Mouse (Mus musculus): ENCODE results near the gene Ngdn.
A peak's percentile ranks its signal among the peaks of the same experiment; 100 is the strongest.
"Not testable (repeated sequence)": the region's sequence is repeated elsewhere in the genome, so short reads cannot be mapped to it uniquely, and the experiment has no call there.

The Ngdn gene

DNA sequence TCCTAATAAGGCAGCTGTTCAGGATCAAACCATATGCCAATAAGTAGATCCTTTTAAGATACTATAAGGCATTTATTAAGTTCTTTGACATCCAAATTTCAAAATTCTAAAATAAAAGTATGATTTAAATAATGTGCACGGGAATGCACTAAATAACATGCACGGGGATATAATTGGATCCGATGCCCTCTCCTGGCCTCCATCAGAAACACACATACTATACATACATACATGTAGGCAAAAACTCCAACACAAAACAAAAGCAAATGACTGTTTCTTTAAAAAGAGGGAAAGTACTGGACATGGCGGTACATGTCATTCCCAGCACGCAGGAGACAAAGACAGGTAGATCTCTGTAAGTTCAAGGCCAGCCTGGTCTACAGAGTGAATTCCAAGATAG lies 15.4 kb upstream of the Ngdn start:
- DNase-seq (ENCODE audit: low spot score in 2 of 2), result not testable (repeated sequence)

DNA sequence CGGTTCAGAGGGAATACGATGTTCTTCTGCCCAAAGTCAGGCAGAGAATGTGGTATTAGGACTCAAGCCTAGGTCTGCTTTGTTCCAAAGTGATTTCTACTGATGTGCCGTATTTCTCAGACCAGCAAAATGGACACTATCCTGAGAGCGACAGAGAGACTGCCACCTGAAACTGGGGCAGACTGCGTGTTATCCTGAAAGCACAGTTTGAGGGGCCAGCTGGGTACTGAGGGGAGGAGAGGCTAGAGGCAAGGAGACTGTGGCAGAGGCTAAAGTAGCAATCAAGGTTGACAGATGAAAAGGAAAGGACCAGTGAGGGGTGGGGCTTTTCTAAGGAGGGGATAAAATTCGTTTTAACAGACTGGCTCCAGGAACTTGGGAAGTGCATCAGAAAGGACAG lies 14.4 kb upstream of the Ngdn start:
- no peak for DNase-seq (ENCODE audit: low spot score in 2 of 2)

DNA sequence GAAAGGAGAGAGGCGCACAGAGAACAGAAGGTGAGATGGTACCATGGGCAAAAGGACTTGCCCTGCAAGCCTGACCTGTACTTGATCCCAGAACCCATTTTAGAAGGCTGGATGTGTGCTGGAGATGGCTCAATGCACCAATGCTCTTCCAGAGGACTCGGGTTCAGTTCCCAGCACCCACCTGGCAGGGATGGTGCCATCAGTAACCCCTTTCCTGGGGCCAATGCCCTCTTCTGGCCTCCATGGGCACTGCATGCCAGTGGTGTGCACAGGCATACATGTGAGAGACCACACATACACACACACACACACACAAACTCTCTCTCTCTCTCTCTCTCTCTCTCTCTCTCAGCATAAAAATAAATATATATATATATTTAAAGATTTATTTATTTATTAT lies 13.8 kb upstream of the Ngdn start:
- no peak for DNase-seq (ENCODE audit: low spot score in 2 of 2)

DNA sequence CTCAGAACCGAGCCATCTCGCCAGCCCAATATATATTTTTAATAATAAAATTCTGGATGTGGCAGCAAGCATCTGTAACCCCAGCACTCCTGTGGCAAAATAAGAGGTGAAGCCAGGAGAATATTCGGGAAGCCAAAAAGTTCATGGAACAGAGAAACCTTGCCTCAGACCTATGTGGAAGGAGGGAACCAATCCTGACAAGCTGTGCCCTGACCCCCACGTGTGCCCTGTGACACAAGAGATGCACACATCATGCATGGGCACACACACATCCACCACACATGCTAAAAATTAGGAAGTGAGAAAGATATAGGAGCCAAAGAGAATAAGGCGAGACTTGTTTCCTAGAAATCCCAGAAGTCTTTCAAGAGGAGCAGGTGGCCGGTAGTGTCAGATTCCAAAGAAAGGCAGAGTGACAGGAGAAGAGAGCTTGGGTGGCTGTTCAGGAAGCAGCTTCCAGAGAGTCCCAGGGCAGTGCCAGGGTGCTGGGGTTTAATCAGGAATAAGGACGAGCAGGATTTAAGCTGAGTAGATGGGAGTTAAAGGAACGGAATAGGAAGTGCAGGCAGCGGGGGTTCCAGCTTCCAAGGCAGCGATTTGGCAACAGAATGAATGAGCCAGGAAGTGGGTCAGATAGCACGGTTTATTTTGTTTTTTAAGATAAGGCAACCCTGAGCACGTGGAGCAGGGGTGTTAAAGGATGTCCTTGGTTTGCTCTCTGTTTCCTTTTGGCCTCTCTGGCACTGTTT lies 13.1 kb upstream of the Ngdn start:
- no peak for DNase-seq (ENCODE audit: low spot score in 2 of 2)

DNA sequence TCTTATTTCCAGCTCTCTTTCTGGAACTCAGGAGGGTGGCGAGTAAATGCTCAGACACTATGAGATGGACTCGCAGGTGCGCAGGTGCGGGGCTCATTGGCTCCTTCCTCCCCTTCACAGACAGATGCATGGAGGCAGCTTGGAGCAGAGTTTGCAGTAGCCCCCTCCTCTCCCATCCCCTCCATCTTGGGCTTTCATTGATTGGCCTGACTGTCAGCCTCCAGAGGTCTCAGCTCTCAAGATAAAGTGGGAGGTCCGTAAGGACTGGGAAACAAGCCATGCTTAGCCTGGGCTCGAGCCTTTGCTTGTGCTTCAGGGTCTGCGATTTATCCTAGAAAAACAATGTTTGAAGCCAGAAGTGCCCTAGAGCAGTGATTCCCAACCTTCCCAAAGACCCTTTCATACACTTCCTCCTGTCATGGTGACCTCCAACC lies 12.6 kb upstream of the Ngdn start:
- DNase-seq (ENCODE audit: low spot score in 2 of 2), result no peak

DNA sequence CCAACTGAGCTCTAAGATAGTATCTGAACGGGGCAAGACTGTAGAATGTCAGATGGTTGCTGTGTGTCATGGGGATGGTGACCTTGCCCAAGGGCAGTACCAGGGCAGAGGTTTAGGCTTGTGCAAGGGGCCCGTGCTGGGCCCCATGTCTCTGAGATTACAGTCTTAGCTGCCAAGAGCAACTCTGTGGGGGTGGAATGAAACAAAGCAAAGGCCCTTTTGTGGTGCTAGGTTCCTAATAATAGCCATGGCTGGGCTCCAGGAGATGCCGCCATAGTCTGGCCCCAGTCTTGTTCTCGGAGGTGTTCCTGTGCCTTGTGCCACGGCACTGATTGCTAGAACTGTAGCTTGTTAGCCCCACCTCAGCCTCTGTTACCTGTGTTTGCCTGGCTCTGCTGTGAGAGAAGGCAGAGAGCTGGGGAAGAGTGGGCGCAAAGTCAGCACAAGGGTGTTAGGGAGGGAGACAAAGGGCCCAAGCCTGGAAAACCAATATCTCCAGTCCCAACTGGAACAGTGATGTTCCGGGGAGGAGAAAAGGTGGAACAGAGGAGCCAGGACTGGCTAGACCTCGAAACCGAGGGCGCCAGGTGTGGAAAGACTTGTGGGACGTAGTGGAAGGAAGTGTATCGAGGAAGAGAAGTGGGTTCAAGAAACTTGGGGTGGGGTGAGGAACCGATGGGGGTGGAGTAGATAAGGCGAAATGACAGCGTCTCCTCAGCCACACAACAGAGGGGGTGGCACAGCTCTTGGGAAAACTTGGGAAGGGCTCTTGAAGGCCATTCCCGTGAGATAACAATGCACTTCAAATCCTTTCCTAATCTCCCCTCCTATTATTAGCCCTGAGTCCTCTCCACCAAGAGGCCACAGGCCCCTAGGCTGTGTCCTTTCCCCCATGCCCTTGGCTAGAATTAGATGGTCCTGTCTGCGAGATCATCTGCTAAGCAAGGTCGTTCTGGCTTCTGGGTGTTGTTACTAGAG lies 11.1 kb upstream of the Ngdn start:
- no peak for DNase-seq (ENCODE audit: low spot score in 2 of 2)

DNA sequence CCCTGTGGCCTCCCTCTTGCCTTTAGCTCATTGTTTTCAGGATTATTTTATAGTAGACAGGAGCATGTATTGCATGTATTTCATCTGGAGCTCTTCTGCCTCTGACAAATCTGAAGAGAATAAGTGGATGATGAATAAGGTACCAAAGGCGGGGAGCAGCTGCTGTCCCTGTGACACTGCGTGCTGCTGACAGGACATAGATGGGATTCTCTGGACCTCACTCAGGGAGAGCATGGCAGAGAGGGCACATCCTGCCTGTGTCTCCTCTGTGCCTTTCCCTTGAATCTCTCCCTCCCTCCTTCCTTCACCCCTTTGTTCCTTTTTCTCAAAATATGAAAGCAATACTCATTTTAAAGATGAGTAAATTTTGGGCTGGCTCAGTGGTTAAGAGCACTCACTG lies 9.7 kb upstream of the Ngdn start:
- DNase-seq (ENCODE audit: low spot score in 2 of 2), result no peak

DNA sequence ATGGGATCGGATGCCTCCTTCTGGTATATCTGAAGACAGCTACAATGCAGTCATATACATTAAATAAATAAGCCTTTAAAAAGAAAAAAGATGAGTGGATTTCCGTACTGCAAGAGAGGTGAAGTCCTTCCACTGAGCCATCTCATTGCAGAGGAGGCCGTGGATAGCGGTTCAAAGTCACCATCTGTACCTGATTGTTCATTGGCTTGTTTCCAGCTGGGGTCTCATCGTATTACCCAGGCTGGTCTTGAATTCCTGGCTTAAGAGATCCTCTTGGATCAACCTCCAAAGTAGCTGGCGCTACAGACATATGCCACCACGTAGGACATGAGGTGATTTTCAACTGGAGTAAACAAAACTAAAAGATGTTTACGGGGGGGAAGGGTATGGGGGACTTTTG lies 9.3 kb upstream of the Ngdn start:
- no peak for DNase-seq (ENCODE audit: low spot score in 2 of 2)

DNA sequence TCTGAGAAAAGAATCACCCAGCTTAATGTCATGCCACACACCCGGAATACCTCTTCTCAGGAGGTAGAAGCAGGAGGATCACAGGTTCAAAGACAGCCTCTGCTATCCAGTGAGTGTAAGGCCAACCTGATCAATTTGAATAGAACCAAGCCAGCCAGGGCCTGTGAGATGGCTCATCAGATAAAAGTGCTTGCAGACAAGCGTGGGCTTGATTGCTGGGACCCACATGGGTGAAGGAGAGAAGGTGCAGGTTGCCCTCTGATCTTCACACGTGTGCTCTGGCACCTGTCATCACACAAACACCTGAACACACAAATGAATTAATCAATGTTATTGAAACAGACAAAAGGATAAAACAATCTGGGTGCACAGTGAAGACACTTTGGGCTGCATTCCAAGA lies 8.7 kb upstream of the Ngdn start:
- no peak for DNase-seq (ENCODE audit: low spot score in 2 of 2)

DNA sequence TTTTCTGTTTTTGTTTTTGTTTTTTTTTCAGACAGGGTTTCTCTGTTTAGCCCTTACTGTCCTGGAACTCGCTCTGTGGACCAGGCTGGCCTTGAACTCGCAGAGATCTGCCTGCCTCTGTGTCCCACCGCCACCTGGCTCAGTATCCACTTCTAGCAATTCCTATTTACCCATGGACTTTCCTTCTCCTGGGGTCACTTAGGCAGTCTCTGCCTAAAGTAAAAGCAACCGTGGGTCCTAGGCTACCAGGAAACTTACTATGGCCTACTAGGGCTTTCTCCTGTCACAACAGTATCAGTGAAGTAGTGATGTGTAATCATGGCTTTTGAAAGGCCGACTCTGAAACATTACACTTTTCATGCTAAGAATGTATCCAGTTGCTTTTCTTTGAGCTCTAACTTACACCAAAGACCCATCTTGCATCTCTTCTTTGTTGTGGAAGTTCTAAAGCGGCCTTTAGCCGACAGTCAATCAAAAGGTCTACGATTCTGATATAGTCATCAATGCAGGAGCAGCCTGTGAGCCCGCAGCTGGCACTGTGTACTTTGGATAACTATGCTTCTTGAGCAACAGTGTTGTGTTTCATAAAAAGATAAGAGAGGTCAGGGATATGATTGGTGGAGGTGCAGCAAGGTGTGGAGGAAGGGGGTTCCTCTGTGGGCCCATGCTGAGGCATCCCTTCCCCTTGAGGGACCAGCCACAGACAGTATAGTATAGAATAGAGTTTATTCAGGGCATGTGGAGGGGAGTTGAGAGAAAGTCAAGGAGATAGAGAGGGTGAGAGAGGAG lies 7.9 kb upstream of the Ngdn start:
- DNase-seq (ENCODE audit: low spot score in 2 of 2), result no peak

DNA sequence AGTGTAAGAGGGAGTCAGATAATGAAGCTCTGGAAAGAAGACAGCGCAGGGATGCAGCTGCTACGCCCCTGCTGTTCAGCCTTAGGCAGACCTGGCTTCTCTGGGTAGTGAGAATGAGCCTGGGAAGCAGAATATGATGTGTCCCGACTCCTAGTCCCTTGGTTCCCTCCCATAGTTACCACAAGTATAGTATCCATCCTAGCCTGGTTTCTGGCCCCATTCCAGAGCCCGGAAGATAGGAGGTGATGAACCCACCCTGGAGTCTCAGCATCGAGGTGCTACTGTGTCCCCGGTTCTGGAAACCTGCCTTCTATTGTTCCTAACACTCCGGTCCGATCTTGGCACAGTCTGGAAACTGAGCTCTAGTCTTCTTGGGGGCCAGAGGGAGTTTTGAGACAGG lies 6.8 kb upstream of the Ngdn start:
- no peak for DNase-seq (ENCODE audit: low spot score in 2 of 2)

DNA sequence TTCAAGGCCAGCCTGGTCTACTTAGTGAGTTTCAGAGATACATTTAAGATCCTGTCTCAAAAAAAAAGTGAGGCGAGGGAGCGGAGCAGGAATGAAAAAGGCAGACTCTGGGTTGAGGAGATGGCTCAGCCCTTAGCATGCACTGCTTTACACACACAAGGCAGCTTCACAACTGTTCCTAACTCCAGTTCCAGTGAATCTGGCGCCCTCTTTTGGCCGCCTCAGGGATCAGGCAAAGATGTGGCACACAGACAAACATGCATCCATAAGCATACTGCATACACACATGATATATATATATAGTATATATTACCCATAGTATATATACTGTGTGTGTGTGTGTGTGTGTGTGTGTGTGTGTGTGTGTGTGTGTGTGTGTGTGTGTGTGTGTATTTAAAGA lies 4.1 kb upstream of the Ngdn start:
- DNase-seq (ENCODE audit: low spot score in 2 of 2), result no peak

DNA sequence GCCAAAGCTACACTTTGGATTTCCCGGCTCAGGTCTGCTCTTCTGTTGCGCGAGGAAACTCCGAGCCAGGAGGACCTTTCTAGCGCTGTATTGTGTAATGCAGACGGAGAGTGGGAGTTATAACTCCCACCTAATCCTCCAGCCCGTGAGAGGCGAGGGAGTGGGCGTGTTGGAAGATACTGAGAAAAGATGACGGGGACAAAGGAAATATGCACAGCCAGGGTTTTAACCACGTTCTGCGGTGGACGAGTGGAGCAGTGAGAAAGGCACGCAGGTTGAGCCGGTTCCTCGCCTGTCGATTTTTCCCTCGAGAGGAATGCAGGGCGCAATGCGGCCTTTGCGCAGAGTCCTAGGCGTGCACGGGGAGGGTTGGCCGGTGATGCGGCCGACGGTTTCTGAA lies 663 bp upstream of the Ngdn start:
- DNase-seq (ENCODE audit: low spot score in 2 of 2), result peak in 1 of 2 experiments; percentile 14

DNA sequence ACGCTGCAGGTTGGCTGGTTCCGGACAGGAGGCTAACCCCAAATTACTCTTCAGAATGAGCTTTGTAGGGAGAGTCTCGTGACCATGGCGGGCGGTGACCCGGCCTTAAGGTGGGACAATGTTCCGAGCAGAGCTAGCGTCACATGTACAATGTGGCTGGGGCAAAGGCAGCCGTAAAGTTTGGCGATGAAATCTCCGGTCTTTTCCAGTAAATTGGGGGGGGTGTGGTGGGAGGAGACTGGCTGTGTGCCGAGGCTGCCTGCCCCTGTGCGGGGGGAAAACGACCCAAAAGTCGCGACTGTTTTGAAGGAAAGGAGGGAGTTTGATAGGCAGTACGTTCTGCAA lies 485 bp downstream of the Ngdn start:
- DNase-seq (ENCODE audit: low spot score in 2 of 2), result no peak

DNA sequence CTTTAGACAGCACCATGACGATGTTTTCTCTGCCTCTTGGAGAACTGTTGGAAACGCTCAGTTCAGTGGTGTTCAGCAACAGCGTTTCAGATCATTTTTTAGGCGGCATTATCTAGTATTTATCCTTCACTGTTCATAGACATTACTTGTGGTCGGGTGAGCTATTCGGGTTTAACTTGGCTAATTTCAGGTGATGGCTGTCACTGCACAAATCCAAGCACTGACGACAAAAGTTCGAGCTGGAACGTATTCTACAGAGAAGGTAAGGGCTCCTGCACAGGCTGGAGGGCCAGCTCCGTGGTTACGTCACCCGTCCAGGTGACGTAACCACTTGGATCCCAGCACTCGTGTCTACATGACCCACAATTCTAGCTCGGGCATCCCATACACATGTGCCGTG lies 1.6 kb downstream of the Ngdn start:
- DNase-seq (ENCODE audit: low spot score in 2 of 2), result no peak

DNA sequence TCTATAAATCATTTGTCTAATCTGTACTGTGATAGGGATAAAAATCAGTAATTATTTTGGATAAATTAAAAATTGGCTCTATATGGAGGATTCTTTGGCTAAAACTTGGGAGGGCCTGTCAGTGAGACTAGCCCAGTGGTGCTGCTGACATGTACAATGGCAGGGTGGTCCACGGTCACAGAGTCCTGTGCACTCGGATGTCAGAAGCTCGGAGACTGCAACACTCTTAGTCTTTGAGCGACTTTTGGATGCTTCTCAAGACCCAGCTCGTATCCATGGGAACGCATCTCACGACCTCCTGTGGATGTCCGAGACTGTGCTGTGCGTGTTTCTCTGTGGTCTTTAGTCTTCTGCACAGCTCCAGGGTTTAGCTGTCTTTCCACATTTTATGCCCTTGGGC lies 5.1 kb downstream of the Ngdn start:
- DNase-seq (ENCODE audit: low spot score in 2 of 2), result no peak

DNA sequence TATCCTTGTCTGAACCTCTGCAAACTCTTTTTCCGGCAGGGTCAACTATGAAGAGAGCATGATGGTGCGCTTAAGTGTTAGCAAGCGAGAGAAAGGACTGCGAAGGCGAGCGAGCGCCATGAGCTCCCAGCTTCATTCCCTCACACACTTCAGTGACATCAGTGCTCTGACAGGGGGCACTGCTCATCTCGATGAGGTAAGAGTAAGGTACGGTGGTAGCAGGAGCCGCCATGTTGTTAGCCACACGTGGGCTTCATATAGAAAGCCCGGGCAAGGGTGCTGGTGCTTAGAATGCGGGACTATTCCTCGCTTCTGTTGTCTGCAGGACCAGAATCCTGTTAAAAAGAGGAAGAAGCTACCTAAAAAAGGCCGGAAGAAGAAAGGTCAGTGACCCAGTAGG lies 7.8 kb downstream of the Ngdn start:
- no peak for DNase-seq (ENCODE audit: low spot score in 2 of 2)

DNA sequence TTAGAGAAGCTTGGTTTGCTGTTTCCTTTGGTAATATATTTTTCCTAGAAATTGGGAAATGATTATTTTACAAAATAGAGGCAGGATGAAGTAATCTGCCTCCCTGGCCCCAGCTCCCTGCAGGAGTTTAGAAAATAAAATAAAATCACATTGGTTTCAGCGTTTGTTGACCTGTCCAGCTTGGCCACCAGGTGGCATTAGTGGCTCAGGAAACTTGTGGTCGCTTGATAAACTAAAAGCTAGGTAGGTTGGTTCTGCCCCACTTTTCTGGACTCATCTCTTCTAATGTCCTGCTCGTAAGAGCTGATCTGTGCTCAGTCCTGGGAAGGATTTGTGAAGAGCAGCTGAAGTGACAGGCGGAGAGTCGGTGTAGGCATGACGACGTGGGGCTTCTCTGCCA lies 9.0 kb downstream of the Ngdn start:
- peak in 1 of 2 experiments; percentile 28 for DNase-seq (ENCODE audit: low spot score in 2 of 2)

DNA sequence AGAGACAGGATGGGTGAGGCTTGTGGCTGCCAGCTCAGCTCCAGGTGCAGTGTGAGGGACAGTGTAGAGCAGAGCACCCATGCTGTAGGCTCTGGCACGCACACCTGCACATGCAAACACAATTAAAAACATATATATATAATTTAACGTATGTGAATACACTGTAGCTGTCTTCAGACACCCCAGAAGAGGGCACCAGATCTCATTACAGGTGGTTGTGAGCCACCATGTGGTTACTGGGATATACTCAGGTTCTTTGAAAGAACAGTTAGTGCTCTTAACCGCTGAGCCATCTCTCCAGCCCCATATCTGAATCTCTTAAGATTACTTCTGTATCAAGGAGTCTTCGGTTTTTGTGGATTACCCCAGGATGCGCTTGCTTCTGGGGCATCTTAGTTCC lies 10.3 kb downstream of the Ngdn start:
- no peak for DNase-seq (ENCODE audit: low spot score in 2 of 2)

DNA sequence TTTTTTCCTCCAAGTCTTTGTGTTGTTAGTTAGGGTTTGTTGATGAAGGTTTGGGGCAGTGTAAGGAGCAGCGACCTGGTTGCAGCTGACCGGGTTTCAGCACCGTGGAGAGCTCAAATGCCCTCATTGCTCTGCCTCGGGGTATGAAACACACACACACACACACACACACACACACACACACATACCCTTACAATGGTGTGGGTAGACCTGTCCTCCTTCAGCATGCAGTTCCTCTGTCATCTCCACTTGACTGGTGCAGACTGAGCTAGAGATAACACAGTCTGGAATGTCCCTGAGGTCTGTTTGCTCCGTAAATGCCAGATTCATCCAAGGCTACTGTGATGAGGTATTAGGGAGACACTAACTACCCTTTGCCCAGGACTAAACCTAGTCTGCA lies 12.0 kb downstream of the Ngdn start:
- no peak for DNase-seq (ENCODE audit: low spot score in 2 of 2)

DNA sequence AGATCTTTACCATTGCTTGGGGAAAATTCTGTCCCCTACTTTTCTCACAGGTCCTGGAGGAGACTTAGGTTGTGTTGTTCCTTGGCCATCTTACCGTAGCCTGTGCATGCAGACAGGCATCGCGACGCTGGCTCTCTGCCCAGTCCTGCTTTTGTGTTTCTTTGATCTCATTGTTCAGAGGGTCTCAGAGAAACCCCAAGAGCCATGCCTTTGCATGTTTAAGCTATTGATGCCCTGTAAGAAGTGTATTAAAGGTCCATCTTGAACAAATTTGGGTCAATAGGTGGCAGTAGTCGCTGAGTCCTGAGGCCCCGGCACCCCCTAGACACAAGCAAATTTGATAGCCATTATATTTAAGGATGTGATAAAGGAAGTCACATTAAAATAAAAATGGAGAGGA lies 12.4 kb downstream of the Ngdn start:
- DNase-seq (ENCODE audit: low spot score in 2 of 2), result no peak

DNA sequence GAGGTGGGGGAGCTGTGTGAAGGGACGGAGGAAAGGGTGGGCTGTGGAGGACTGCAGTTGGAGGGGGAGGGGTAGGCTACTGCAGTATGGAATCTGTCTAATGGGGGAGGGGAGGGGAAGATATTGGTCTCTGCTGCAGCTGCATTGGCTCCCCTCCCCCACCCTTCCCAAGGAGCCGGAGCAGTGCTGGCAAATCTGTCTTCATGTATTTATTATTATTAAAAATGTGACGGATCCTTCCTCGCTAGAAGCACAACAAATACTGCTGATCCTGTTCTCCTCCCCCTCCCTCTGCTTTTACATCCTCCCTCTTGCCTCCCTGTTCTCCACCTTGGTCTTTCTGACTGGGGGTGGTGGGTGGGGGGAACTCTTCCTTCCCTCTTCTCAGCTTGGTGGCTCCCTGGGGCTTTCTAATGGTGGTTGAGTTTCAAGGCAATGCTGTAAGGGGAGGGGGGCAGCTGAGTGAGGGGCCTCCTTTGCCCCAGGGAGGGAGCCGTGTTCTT lies 13.1 kb downstream of the Ngdn start:
- DNase-seq (ENCODE audit: low spot score in 2 of 2), result no peak
